ENCODE assay signal across 19 mouse cellular contexts in genomic region chr11:119816798-119817361, GRCm38 (mm10).
DNase-seq lines count a peak whose midpoint lies in the region; ATAC-seq and TF ChIP-seq lines count a peak whose summit lies in the region.
"Had no signal": no experiment of that assay in that cellular context is flagged by ENCODE, and none has a peak within 500 bp of the region (broad histone marks: within the 10 kb centered on the region; RNA-seq: fewer than 3 reads in every experiment).

No protein-coding gene starts in this region.

- no peak for TF ChIP-seq CTCF in layer of hippocampus, adult 2 months (conservative IDR thresholded peaks at IDR 0.05)
- TF ChIP-seq CTCF in MEL (IDR thresholded peaks at IDR 0.05 in 2 of 3, conservative IDR thresholded peaks at IDR 0.05 in 1 of 3; ENCODE audit: control insufficient read depth in 1 of 3, insufficient read depth in 1 of 3, low read depth in 2 of 3, low read length in 3 of 3, poor library complexity in 1 of 3, severe bottlenecking in 1 of 3): no peak

- ATAC-seq in monocyte, adult 5-6 weeks (replicated peaks; ENCODE audit: insufficient number of reproducible peaks, low FRiP score, low TSS enrichment, poor library complexity, severe bottlenecking): 0 out of 2 replicates have a peak, but pooled peaks have one; percentile 13
- no peak for ATAC-seq in cerebellum, adult (ENCODE audit: insufficient number of reproducible peaks, low FRiP score, low TSS enrichment)
- ATAC-seq: liver, postnatal 0 days had no signal

- H3K9ac ChIP-seq in MEL (ENCODE audit: control insufficient read depth, low read depth, low read length, poor library complexity, severe bottlenecking): no peak overlapping the region
- H3K9ac ChIP-seq: forebrain, embryonic 12.5 days; hindbrain, embryonic 15.5 days; liver, postnatal 0 days had no signal

- intact Hi-C loops in heart, postnatal 25 days (cut with DNase I): no loop called here

- no peak for TF ChIP-seq POLR2A in MEL (IDR thresholded peaks at IDR 0.05; ENCODE audit: control insufficient read depth in 1 of 2, insufficient read depth in 1 of 2, low read depth in 1 of 2, low read length in 2 of 2, poor library complexity in 1 of 2)

- H3K79me2 ChIP-seq in MEL (ENCODE audit: control insufficient read depth, insufficient read depth, low read length, poor library complexity): no peaks in the 10 kb centered on the region

- peaks cover 46% of the 10 kb centered on the region for H3K36me3 ChIP-seq in heart, embryonic 10.5 days
- peaks cover 2 to 23% of the 10 kb centered on the region in 2 experiments; a peak in 3 of 4 replicates for H3K36me3 ChIP-seq in MEL (ENCODE audit: control insufficient read depth in 1 of 2, insufficient read depth in 2 of 2, low read length in 2 of 2)

- H3K27me3 ChIP-seq in heart, embryonic 10.5 days (ENCODE audit: insufficient read depth, poor library complexity, severe bottlenecking): no peaks in the 10 kb centered on the region
- no peaks in the 10 kb centered on the region for H3K27me3 ChIP-seq in MEL (ENCODE audit: control insufficient read depth in 1 of 2, insufficient read depth in 2 of 2, low read length in 2 of 2)
- H3K27me3 ChIP-seq: forebrain, embryonic 12.5 days; hindbrain, embryonic 15.5 days had no signal

- no peaks in the 10 kb centered on the region for H3K9me3 ChIP-seq in heart, embryonic 10.5 days
- H3K9me3 ChIP-seq in MEL (replicated peaks; ENCODE audit: insufficient read depth, low read length): no peaks in the 10 kb centered on the region
- H3K9me3 ChIP-seq: forebrain, embryonic 12.5 days; hindbrain, embryonic 15.5 days had no signal

- peaks cover 34% of the 10 kb centered on the region for H3K4me1 ChIP-seq in heart, embryonic 10.5 days
- peaks cover 10 to 20% of the 10 kb centered on the region in 2 experiments for H3K4me1 ChIP-seq in MEL (ENCODE audit: control insufficient read depth in 1 of 2, insufficient read depth in 2 of 2, low read length in 2 of 2)

- no peak for DNase-seq in heart, embryonic 10.5 days (ENCODE audit: low spot score)
- no peak for DNase-seq in heart, postnatal 25 days (ENCODE audit: low spot score)
- DNase-seq in layer of hippocampus, adult 2 months (ENCODE audit: low spot score in 2 of 2): no peak
- no peak for DNase-seq in layer of hippocampus, postnatal 14 days (ENCODE audit: low spot score in 2 of 2)
- no peak for DNase-seq in MEL (ENCODE audit: low read depth, low spot score)
- DNase-seq: adrenal gland, postnatal 14 days; cerebellum, adult 9-10 months; gastrocnemius, postnatal 14 days; kidney, adult 9 months; kidney, postnatal 14 days; layer of hippocampus, postnatal 36 days; liver, postnatal 0 days; midbrain, embryonic 14.5 days; thymus, adult 18-20 months; thymus, postnatal 36 days had no signal

- peak overlapping the region; percentile 24; the same call in 1 of the 2 replicates for H3K27ac ChIP-seq in heart, embryonic 10.5 days
- H3K27ac ChIP-seq in layer of hippocampus, adult 2 months: peak overlapping the region; percentile 28; the same call in 1 of the 2 replicates
- peak overlapping the region; percentile 58 for H3K27ac ChIP-seq in MEL (ENCODE audit: control insufficient read depth, low read depth, low read length)
- H3K27ac ChIP-seq: forebrain, embryonic 12.5 days; hindbrain, embryonic 15.5 days had no signal

- H3K4me3 ChIP-seq in heart, embryonic 10.5 days: no peak overlapping the region
- H3K4me3 ChIP-seq in layer of hippocampus, adult 2 months: no peak overlapping the region
- H3K4me3 ChIP-seq in MEL (ENCODE audit: control insufficient read depth in 1 of 2, insufficient read depth in 1 of 2, low read depth in 2 of 2, low read length in 2 of 2): no peak overlapping the region
- H3K4me3 ChIP-seq: forebrain, embryonic 12.5 days; hindbrain, embryonic 15.5 days had no signal

- TF ChIP-seq RAD21 in MEL (IDR thresholded peaks at IDR 0.05; ENCODE audit: low read depth, low read length): no peak

- 44% methylated on average over 14 of the region's 14 CpGs for WGBS in heart, embryonic 10.5 days

- TF ChIP-seq EP300 in MEL (IDR thresholded peaks at IDR 0.05; ENCODE audit: low read depth in 1 of 2, low read length in 2 of 2): no peak

TF ChIP-seq in MEL, 35 proteins besides CTCF, POLR2A, EP300 and RAD21:
- TF ChIP-seq ETS1 (IDR thresholded peaks at IDR 0.05; ENCODE audit: low read depth, low read length): no peak
- TF ChIP-seq ZKSCAN1 (IDR thresholded peaks at IDR 0.05; ENCODE audit: low read depth, low read length): no peak
- TF ChIP-seq UBTF (IDR thresholded peaks at IDR 0.05; ENCODE audit: borderline replicate concordance, insufficient read depth, low read depth, low read length): no peak
- no peak for TF ChIP-seq JUND (IDR thresholded peaks at IDR 0.05; ENCODE audit: low read depth, low read length)
- no peak for TF ChIP-seq ZNF384 (IDR thresholded peaks at IDR 0.05; ENCODE audit: low read depth, low read length)
- no peak for TF ChIP-seq MEF2A (IDR thresholded peaks at IDR 0.05; ENCODE audit: extremely low read depth, insufficient replicate concordance, low read depth, low read length, poor library complexity, severe bottlenecking)
- TF ChIP-seq TBP (IDR thresholded peaks at IDR 0.05; ENCODE audit: low read depth, low read length): no peak
- no peak for TF ChIP-seq BHLHE40 (IDR thresholded peaks at IDR 0.05; ENCODE audit: borderline replicate concordance, low read depth, low read length)
- no peak for TF ChIP-seq POLR2AphosphoS5 (IDR thresholded peaks at IDR 0.05; ENCODE audit: borderline replicate concordance, low read depth, low read length)
- no peak for TF ChIP-seq POLR2AphosphoS2 (IDR thresholded peaks at IDR 0.05; ENCODE audit: low read length)
- no peak for TF ChIP-seq HCFC1 (IDR thresholded peaks at IDR 0.05; ENCODE audit: low read depth, low read length)
- no peak for TF ChIP-seq E2F4 (IDR thresholded peaks at IDR 0.05; ENCODE audit: borderline replicate concordance, low read depth, low read length)
- no peak for TF ChIP-seq MAX (IDR thresholded peaks at IDR 0.05; ENCODE audit: low read length)
- no peak for TF ChIP-seq ZMIZ1 (IDR thresholded peaks at IDR 0.05; ENCODE audit: low read depth, low read length)
TF ChIP-seq in MEL: peak in this region for 0.
